Mouse (Mus musculus) kidney, postnatal 0 days (tissue): ENCODE measurements around the gene Prickle4. TPM values are rescaled to one million over a fixed set of nuclear protein-coding genes. Genes with fewer than 3 reads are reported as not detected.
A peak's percentile ranks its signal among the peaks of the same experiment; 100 is the strongest.

Experiments used
- ATAC-seq: fragments of 200-750 bp; cut with Nextera tagmentation; replicated peaks from 2 replicates; pipeline ENCODE4 v1.8.0; 2017; ENCODE audit warnings: low read depth, moderate number of reproducible peaks, moderate TSS enrichment, moderate library complexity; ENCODE audit not compliant: low FRiP score
- DNase-seq: peaks from one replicate; pipeline ENCODE4 v3.0.0-alpha.2; 2016; ENCODE audit warnings: low spot score
- H3K27ac ChIP-seq: fragments of 300-500 bp; sonication (generic); 2 replicates; pipeline ENCODE4 v1.5.1; 2014; ENCODE audit warnings: mild to moderate bottlenecking
- H3K27me3 ChIP-seq: fragments of 300-500 bp; sonication (generic); 2 replicates; pipeline ENCODE4 v1.6.1; 2014; ENCODE audit warnings: low read length, mixed read lengths; ENCODE audit not compliant: insufficient read depth
- H3K36me3 ChIP-seq: fragments of 300-500 bp; sonication (generic); 2 replicates; pipeline ENCODE4 v1.6.1; 2014; ENCODE audit warnings: low read length, mixed read lengths; ENCODE audit not compliant: insufficient read depth
- H3K4me1 ChIP-seq: fragments of 300-500 bp; sonication (generic); replicated peaks from 2 replicates; pipeline ENCODE4 v1.6.1; 2014; ENCODE audit warnings: antibody characterized with exemption, low read length, mixed read lengths; ENCODE audit not compliant: insufficient read depth
- H3K4me2 ChIP-seq: fragments of 300-500 bp; sonication (generic); 2 replicates; pipeline ENCODE4 v1.6.1; 2014; ENCODE audit warnings: mild to moderate bottlenecking, low read length, moderate library complexity, mixed read lengths
- H3K4me3 ChIP-seq: fragments of 300-500 bp; sonication (generic); replicated peaks from 2 replicates; pipeline ENCODE4 v1.5.1; 2014; ENCODE audit warnings: low read depth, low read length
- H3K9ac ChIP-seq: fragments of 300-500 bp; sonication (generic); 2 replicates; pipeline ENCODE4 v1.6.1; 2014; ENCODE audit warnings: low read depth, low read length
- H3K9me3 ChIP-seq: fragments of 300-500 bp; sonication (generic); replicated peaks from 2 replicates; pipeline ENCODE4 v1.6.1; 2016; ENCODE audit warnings: low read length, inconsistent platforms, mixed read lengths
- CTCF ChIP-seq: IDR thresholded peaks from 2 replicates; pipeline ENCODE4 v1.5.1; 2016; ENCODE audit warnings: antibody characterized with exemption, low read depth, mild to moderate bottlenecking, moderate library complexity
- WGBS: fragments of 180-500 bp; shearing (Covaris S2); extraction: QIAGEN DNeasy Blood & Tissue Kit; methylation state at CpG from one replicate; pipeline ENCODE4 v1.1.7; 2014; 5-methylcytosine and 5-hydroxymethylcytosine counted together
- polyA plus RNA-seq: library from polyadenylated mRNA; unstranded; fragments of >200 nt; fragmentation: Nextera tagmentation; extraction: Ambion mirVana; gene quantifications from 2 replicates; pipeline ENCODE4 v1.2.1, GENCODE M21; 2015

Gene Prickle4
- polyA plus RNA-seq, 1 experiment from 2014 or later: 1.1 TPM

- Histone ChIP-seq H3K4me1 (no peaks in the 10 kb centered on the region), H3K4me3 (no peak overlapping the region), H3K36me3 (peaks cover 22% of the 10 kb centered on the region; the same call in 1 of the 2 replicates), H3K27me3 (no peaks in the 10 kb centered on the region), H3K9ac (no peak overlapping the region), H3K27ac (peak overlapping the region; percentile 58; the same call in 1 of the 2 replicates), H3K9me3 (no peaks in the 10 kb centered on the region), H3K4me2 (no peak overlapping the region)
- whole genome bisulfite sequencing: 68% methylated on average over 5 of the region's 5 CpGs
- ATAC-seq: no peak
- no peak for TF ChIP-seq CTCF
- DNase-seq: no peak
Observed at GRCm38 (mm10) chr17:47678702-47679101, 15.8 kb downstream of the Prickle4 start.

GRCm38 (mm10) chr17:47678238-47678637 is 16.3 kb downstream of the Prickle4 start:
- DNase-seq: no peak
- no peaks in the 10 kb centered on the region for H3K27me3 ChIP-seq
- no peak overlapping the region for H3K9ac ChIP-seq
- TF ChIP-seq CTCF: no peak
- H3K4me1 ChIP-seq: no peaks in the 10 kb centered on the region
- H3K9me3 ChIP-seq: no peaks in the 10 kb centered on the region
- ATAC-seq: 0 out of 2 replicates have a peak, but pooled peaks have one; percentile 47
- peak overlapping the region; percentile 58; the same call in 1 of the 2 replicates for H3K27ac ChIP-seq
- H3K4me2 ChIP-seq: no peak overlapping the region
- H3K36me3 ChIP-seq: peaks cover 22% of the 10 kb centered on the region; the same call in 1 of the 2 replicates
- 71% methylated on average over 5 of the region's 5 CpGs for WGBS
- H3K4me3 ChIP-seq: no peak overlapping the region

- Histone ChIP-seq H3K4me3 (no peak overlapping the region), H3K9me3 (no peaks in the 10 kb centered on the region), H3K27ac (no peak overlapping the region), H3K4me2 (no peak overlapping the region), H3K9ac (no peak overlapping the region), H3K4me1 (0 out of 2 replicates have a peak, but pooled peaks cover 9% of the 10 kb centered on the region), H3K36me3 (peaks cover 16% of the 10 kb centered on the region; the same call in 1 of the 2 replicates), H3K27me3 (no peaks in the 10 kb centered on the region)
- DNase-seq (peak; percentile 80), ATAC-seq (no peak)
- WGBS: 19% methylated on average over 9 of the region's 9 CpGs
- TF ChIP-seq CTCF: peak; percentile 91
Observed at GRCm38 (mm10) chr17:47676581-47676980, 18.0 kb downstream of the Prickle4 start.

- TF ChIP-seq CTCF: peak; percentile 48
- Histone ChIP-seq H3K9ac (peak overlapping the region; percentile 41; the same call in 1 of the 2 replicates), H3K9me3 (no peaks in the 10 kb centered on the region), H3K4me2 (peak overlapping the region; percentile 66), H3K27ac (no peak overlapping the region; the same call in 1 of the 2 replicates), H3K4me3 (peak overlapping the region; percentile 39), H3K27me3 (no peaks in the 10 kb centered on the region), H3K4me1 (0 out of 2 replicates have a peak, but pooled peaks cover 9% of the 10 kb centered on the region), H3K36me3 (0 out of 2 replicates have a peak, but pooled peaks cover 4% of the 10 kb centered on the region)
- DNase-seq (peak; percentile 89), ATAC-seq (peak; percentile 79)
- WGBS: 4% methylated on average over 49 of the region's 68 CpGs
Observed at GRCm38 (mm10) chr17:47672311-47673111, 22.0 kb downstream of the Prickle4 start.

- TF ChIP-seq CTCF: no peak
- peak overlapping the region; percentile 41; the same call in 1 of the 2 replicates for H3K9ac ChIP-seq
- peak overlapping the region; percentile 66 for H3K4me2 ChIP-seq
- H3K9me3 ChIP-seq: no peaks in the 10 kb centered on the region
- DNase-seq (no peak), ATAC-seq (0 out of 2 replicates have a peak, but pooled peaks have one; percentile 3)
- H3K4me3 ChIP-seq: peak overlapping the region; percentile 39
- 0 out of 2 replicates have a peak, but pooled peaks cover 9% of the 10 kb centered on the region for H3K4me1 ChIP-seq
- H3K27ac ChIP-seq: no peak overlapping the region
- H3K27me3 ChIP-seq: no peaks in the 10 kb centered on the region
- 18% methylated on average over 14 of the region's 14 CpGs for WGBS
- 0 out of 2 replicates have a peak, but pooled peaks cover 4% of the 10 kb centered on the region for H3K36me3 ChIP-seq
Observed at GRCm38 (mm10) chr17:47671988-47672310, 22.6 kb downstream of the Prickle4 start.

GRCm38 (mm10) chr17:47669166-47669565 is 25.4 kb downstream of the Prickle4 start:
- Histone ChIP-seq H3K27ac (no peak overlapping the region), H3K4me1 (0 out of 2 replicates have a peak, but pooled peaks cover 9% of the 10 kb centered on the region), H3K4me3 (no peak overlapping the region), H3K36me3 (no peaks in the 10 kb centered on the region), H3K4me2 (no peak overlapping the region), H3K27me3 (no peaks in the 10 kb centered on the region), H3K9ac (no peak overlapping the region), H3K9me3 (no peaks in the 10 kb centered on the region)
- no peak for TF ChIP-seq CTCF
- ATAC-seq (no peak), DNase-seq (no peak)
- WGBS: 80% methylated on average over 4 of the region's 4 CpGs
